Mouse (Mus musculus) MEL (cell line): ENCODE measurements around the gene Kxd1. TPM values are rescaled to one million over a fixed set of nuclear protein-coding genes. Genes with fewer than 3 reads are reported as not detected.

ENCODE experiments used
- DNase-seq: peaks from one replicate; pipeline ENCODE4 v3.0.0; 2011; ENCODE audit warnings: low read depth, low spot score
- H3K27ac ChIP-seq: 2 replicates; pipeline ENCODE4 v1.5.1; 2012; ENCODE audit warnings: low read depth, mild to moderate bottlenecking, control low read depth, low read length, moderate library complexity; ENCODE audit not compliant: control insufficient read depth
- H3K27me3 ChIP-seq, 2 experiments: fragments of 150-350 bp in 1 of 2; sonication (generic) in 1 of 2; 2 replicates each; pipeline ENCODE4 v1.6.1; 2012; ENCODE audit warnings: low read length in 2 of 2, mild to moderate bottlenecking in 2 of 2, improper control_type of control experiment in 1 of 2, moderate library complexity in 1 of 2; ENCODE audit not compliant: insufficient read depth in 2 of 2, control insufficient read depth in 1 of 2
- H3K36me3 ChIP-seq, 2 experiments: 2 replicates each; pipeline ENCODE4 v1.6.1; 2012 to 2014; ENCODE audit warnings: low read length in 2 of 2, improper control_type of control experiment in 1 of 2, inconsistent platforms in 1 of 2, mild to moderate bottlenecking in 1 of 2; ENCODE audit not compliant: insufficient read depth in 2 of 2, control insufficient read depth in 1 of 2
- H3K4me1 ChIP-seq, 2 experiments: fragments of 150-350 bp in 1 of 2; sonication (generic) in 1 of 2; 2 replicates each; pipeline ENCODE4 v1.6.1; 2012; ENCODE audit warnings: low read length in 2 of 2, improper control_type of control experiment in 1 of 2, mild to moderate bottlenecking in 1 of 2; ENCODE audit not compliant: insufficient read depth in 2 of 2, control insufficient read depth in 1 of 2
- H3K4me3 ChIP-seq, 2 experiments: fragments of 150-350 bp in 1 of 2; sonication (generic) in 1 of 2; 2 replicates each; pipeline ENCODE4 v1.5.1; 2012; ENCODE audit warnings: low read depth in 2 of 2, low read length in 2 of 2, mild to moderate bottlenecking in 2 of 2, moderate library complexity in 2 of 2, control low read depth in 1 of 2, improper control_type of control experiment in 1 of 2; ENCODE audit not compliant: control insufficient read depth in 1 of 2, insufficient read depth in 1 of 2
- H3K79me2 ChIP-seq: 2 replicates; pipeline ENCODE4 v1.6.1; 2012; ENCODE audit warnings: mild to moderate bottlenecking, low read length, moderate library complexity; ENCODE audit not compliant: control insufficient read depth, poor library complexity, insufficient read depth
- H3K9ac ChIP-seq: 2 replicates; pipeline ENCODE4 v1.6.1; 2012; ENCODE audit warnings: low read depth, mild to moderate bottlenecking, control low read depth, low read length, moderate library complexity; ENCODE audit not compliant: control insufficient read depth, poor library complexity, severe bottlenecking
- H3K9me3 ChIP-seq: fragments of 150-350 bp; sonication (generic); replicated peaks from 2 replicates; pipeline ENCODE4 v1.6.1; 2012; ENCODE audit warnings: mild to moderate bottlenecking, low read length, improper control_type of control experiment, moderate library complexity; ENCODE audit not compliant: insufficient read depth
- CTCF ChIP-seq, 3 experiments: IDR thresholded peaks in 2 of 3; conservative IDR thresholded peaks in 1 of 3; 2 replicates each; pipeline ENCODE4 v1.5.1; 2011 to 2012; ENCODE audit warnings: low read length in 3 of 3, low read depth in 2 of 3, mild to moderate bottlenecking in 2 of 3, improper control_type of control experiment in 1 of 3, inconsistent platforms in 1 of 3, mixed read lengths in 1 of 3, moderate library complexity in 1 of 3; ENCODE audit not compliant: control insufficient read depth in 1 of 3, insufficient read depth in 1 of 3, poor library complexity in 1 of 3, severe bottlenecking in 1 of 3
- ELF1 ChIP-seq: IDR thresholded peaks from 2 replicates; pipeline ENCODE4 v1.6.1; 2014; ENCODE audit warnings: low read depth, mild to moderate bottlenecking, inconsistent platforms, low read length, improper control_type of control experiment, moderate library complexity
- EP300 ChIP-seq, 2 experiments: IDR thresholded peaks; 2 replicates each; pipeline ENCODE4 v1.6.1; 2011; ENCODE audit warnings: improper control_type of control experiment in 2 of 2, low read length in 2 of 2, low read depth in 1 of 2, mild to moderate bottlenecking in 1 of 2
- GABPA ChIP-seq: IDR thresholded peaks from 2 replicates; pipeline ENCODE4 v1.6.1; 2012; ENCODE audit warnings: low read depth, mild to moderate bottlenecking, inconsistent platforms, low read length, improper control_type of control experiment, moderate library complexity
- GATA1 ChIP-seq: IDR thresholded peaks from 2 replicates; pipeline ENCODE4 v1.6.1; 2011; ENCODE audit warnings: low read depth, low read length, improper control_type of control experiment
- HCFC1 ChIP-seq: IDR thresholded peaks from 2 replicates; pipeline ENCODE4 v1.6.1; 2012; ENCODE audit warnings: low read depth, mild to moderate bottlenecking, inconsistent platforms, low read length, improper control_type of control experiment, moderate library complexity
- JUND ChIP-seq: IDR thresholded peaks from 2 replicates; pipeline ENCODE4 v1.6.1; 2011; ENCODE audit warnings: low read depth, mild to moderate bottlenecking, improper control_type of control experiment, low read length
- KAT2A ChIP-seq: conservative IDR thresholded peaks from 2 replicates; pipeline ENCODE4 v1.6.1; 2012; ENCODE audit warnings: low read depth, low read length, improper control_type of control experiment, inconsistent platforms
- MAFK ChIP-seq: IDR thresholded peaks from 2 replicates; pipeline ENCODE4 v1.6.1; 2011; ENCODE audit warnings: low read depth, mild to moderate bottlenecking, low read length, improper control_type of control experiment, borderline replicate concordance
- MEF2A ChIP-seq: IDR thresholded peaks from 2 replicates; pipeline ENCODE4 v1.6.1; 2014; ENCODE audit warnings: low read depth, mild to moderate bottlenecking, inconsistent platforms, low read length, improper control_type of control experiment; ENCODE audit not compliant: poor library complexity, insufficient replicate concordance, severe bottlenecking; ENCODE audit errors: extremely low read depth
- MXI1 ChIP-seq: IDR thresholded peaks from 2 replicates; pipeline ENCODE4 v1.6.1; 2011; ENCODE audit warnings: mild to moderate bottlenecking, low read depth, low read length, improper control_type of control experiment
- NRF1 ChIP-seq: IDR thresholded peaks from 2 replicates; pipeline ENCODE4 v1.6.1; 2014; ENCODE audit warnings: low read depth, mild to moderate bottlenecking, inconsistent platforms, low read length, improper control_type of control experiment, moderate library complexity; ENCODE audit not compliant: poor library complexity, insufficient read depth, severe bottlenecking
- POLR2A ChIP-seq, 2 experiments: IDR thresholded peaks; 2 replicates each; pipeline ENCODE4 v1.6.1; 2011 to 2012; ENCODE audit warnings: low read length in 2 of 2, mild to moderate bottlenecking in 2 of 2, control low read depth in 1 of 2, improper control_type of control experiment in 1 of 2, low read depth in 1 of 2, moderate library complexity in 1 of 2; ENCODE audit not compliant: control insufficient read depth in 1 of 2, insufficient read depth in 1 of 2, poor library complexity in 1 of 2
- RAD21 ChIP-seq: IDR thresholded peaks from 2 replicates; pipeline ENCODE4 v1.6.1; 2011; ENCODE audit warnings: mild to moderate bottlenecking, low read depth, low read length, improper control_type of control experiment
- SIN3A ChIP-seq: IDR thresholded peaks from 2 replicates; pipeline ENCODE4 v1.6.1; 2012; ENCODE audit warnings: low read length, improper control_type of control experiment, inconsistent platforms
- SMC3 ChIP-seq: IDR thresholded peaks from 2 replicates; pipeline ENCODE4 v1.6.1; 2011; ENCODE audit warnings: low read depth, low read length, improper control_type of control experiment
- TBP ChIP-seq: IDR thresholded peaks from 2 replicates; pipeline ENCODE4 v1.8.0; 2011; ENCODE audit warnings: low read depth, low read length, improper control_type of control experiment
- TCF12 ChIP-seq: IDR thresholded peaks from 2 replicates; pipeline ENCODE4 v1.6.1; 2014; ENCODE audit warnings: low read depth, mild to moderate bottlenecking, inconsistent platforms, low read length, improper control_type of control experiment, moderate library complexity
- USF1 ChIP-seq: IDR thresholded peaks from 2 replicates; pipeline ENCODE4 v1.6.1; 2014; ENCODE audit warnings: low read depth, mild to moderate bottlenecking, inconsistent platforms, low read length, improper control_type of control experiment, moderate library complexity
- ZC3H11A ChIP-seq: IDR thresholded peaks from 2 replicates; pipeline ENCODE4 v1.6.1; 2012; ENCODE audit warnings: low read depth, mild to moderate bottlenecking, inconsistent platforms, low read length, improper control_type of control experiment
- ZKSCAN1 ChIP-seq: IDR thresholded peaks from 2 replicates; pipeline ENCODE4 v1.6.1; 2012; ENCODE audit warnings: low read depth, mild to moderate bottlenecking, inconsistent platforms, low read length, improper control_type of control experiment, moderate library complexity
- ZNF384 ChIP-seq: IDR thresholded peaks from 2 replicates; pipeline ENCODE4 v1.6.1; 2012; ENCODE audit warnings: low read depth, mild to moderate bottlenecking, inconsistent platforms, low read length, improper control_type of control experiment
- polyA plus RNA-seq, 2 experiments: library from polyadenylated mRNA; stranded (reverse) in 1 of 2; unstranded in 1 of 2; fragments of >175 nt in 1 of 2; fragments of >200 nt in 1 of 2; gene quantifications; 2 replicates each; pipeline versions ENCODE4 v1.2.1 to v1.2.4; 2012; ENCODE audit warnings: low replicate concordance in 2 of 2, low read depth in 1 of 2; ENCODE audit not compliant: insufficient read length in 2 of 2, insufficient read depth in 1 of 2, missing spikeins in 1 of 2
- total RNA-seq: library from RNA; depleted of rRNA; stranded (reverse); fragments of 300-350 nt; gene quantifications from 2 replicates; pipeline ENCODE4 v1.2.3, GENCODE M21; 2012

The Kxd1 gene
- total and polyA plus RNA-seq, 3 experiments: 54.4 to 77.4 TPM; not detected in 1

GRCm38 (mm10) chr8:70560564-70560963 lies 32.8 kb upstream of the Kxd1 start:
- H3K9ac ChIP-seq: no peak overlapping the region
- H3K27me3 ChIP-seq: no peaks in the 10 kb centered on the region
- no peak overlapping the region for H3K4me3 ChIP-seq
- no peaks in the 10 kb centered on the region for H3K9me3 ChIP-seq
- no peak overlapping the region for H3K27ac ChIP-seq
- peaks cover 0 to 30% of the 10 kb centered on the region in 2 experiments; a peak in 3 of 4 replicates for H3K36me3 ChIP-seq
- peaks cover 34 to 60% of the 10 kb centered on the region in 2 experiments for H3K4me1 ChIP-seq
- peaks cover 7% of the 10 kb centered on the region; the same call in 1 of the 2 replicates for H3K79me2 ChIP-seq
- TF ChIP-seq GATA1 (no peak), TBP (no peak), GABPA (no peak), MEF2A (no peak), POLR2A (IDR thresholded peaks at IDR 0.05; ENCODE audit: control insufficient read depth in 1 of 2, insufficient read depth in 1 of 2, low read depth in 1 of 2, low read length in 2 of 2, poor library complexity in 1 of 2) (no peak), TCF12 (no peak), ZKSCAN1 (no peak), ZNF384 (no peak)
- DNase-seq: no peak

- H3K27me3 ChIP-seq: no peaks in the 10 kb centered on the region
- no peak overlapping the region for H3K4me3 ChIP-seq
- no peak overlapping the region for H3K9ac ChIP-seq
- no peaks in the 10 kb centered on the region for H3K9me3 ChIP-seq
- TF ChIP-seq SMC3 (peak; percentile 58), ELF1 (peak; percentile 61; the same call in 1 of the 2 replicates), RAD21 (peak; percentile 62), HCFC1 (peak; percentile 24; the same call in 1 of the 2 replicates), ZC3H11A (0 out of 2 replicates have a peak, but pooled peaks have one; percentile 21), MAFK (no peak), MXI1 (peak; percentile 55; the same call in 1 of the 2 replicates), JUND (no peak), MEF2A (no peak), CTCF (IDR thresholded peaks at IDR 0.05 in 2 of 3, conservative IDR thresholded peaks at IDR 0.05 in 1 of 3; ENCODE audit: control insufficient read depth in 1 of 3, insufficient read depth in 1 of 3, low read depth in 2 of 3, low read length in 3 of 3, poor library complexity in 1 of 3, severe bottlenecking in 1 of 3) (peak; percentile 27 to 76 (median 63)), USF1 (no peak), SIN3A (peak; percentile 52; the same call in 1 of the 2 replicates), NRF1 (0 out of 2 replicates have a peak, but pooled peaks have one; percentile 12), EP300 (IDR thresholded peaks at IDR 0.05; ENCODE audit: low read depth in 1 of 2, low read length in 2 of 2) (no peak), KAT2A (no peak)
- TF ChIP-seq, all 39 proteins: peak for 9
- Histone ChIP-seq H3K36me3 (peaks cover 0 to 26% of the 10 kb centered on the region in 2 experiments; a peak in 3 of 4 replicates), H3K79me2 (peaks cover 10% of the 10 kb centered on the region; the same call in 1 of the 2 replicates), H3K4me1 (peaks cover 30 to 55% of the 10 kb centered on the region in 2 experiments), H3K27ac (no peak overlapping the region)
- peak; percentile 82 for DNase-seq
Measured at GRCm38 (mm10) chr8:70560096-70560495, 32.3 kb upstream of the Kxd1 start.
